Mouse (Mus musculus): ENCODE results near the gene Ppp3r1. TPM values are rescaled to one million over a fixed set of nuclear protein-coding genes. Genes with fewer than 3 reads are reported as not detected.

The Ppp3r1 gene
- 100 to 1,000 TPM; 724 to 738 TPM for total RNA-seq (2021)
- long read RNA-seq, experiment 1, transcript Ppp3r1-201 (6 exons, 2,859 nt): major isoform, 693 of 788 reads
- long read RNA-seq, experiment 1, partial matches to known transcripts: 74 of 788 reads
- long read RNA-seq, experiment 1, other reads (novel, unspliced or antisense): 21 of 788 reads
- long read RNA-seq, experiment 2, transcript Ppp3r1-201 (6 exons, 2,859 nt): major isoform, 470 of 568 reads
- long read RNA-seq, experiment 2, partial matches to known transcripts: 86 of 568 reads
- long read RNA-seq, experiment 2, other reads (novel, unspliced or antisense): 12 of 568 reads

GRCm38 (mm10) chr11:17158858-17159737 lies at the start of gene Ppp3r1:
Gene Ppp3r1, plus strand, starts transcription at chr11:17159263.
- DNase-seq (ENCODE audit: low spot score in 2 of 2): peak; percentile 96 to 98

GRCm38 (mm10) chr11:17112419-17113090 lies 46.5 kb upstream of the Ppp3r1 start:
- DNase-seq (ENCODE audit: low spot score in 2 of 2): no peak

- DNase-seq (ENCODE audit: low spot score in 2 of 2): no peak
Observed at GRCm38 (mm10) chr11:17126418-17126817, 32.6 kb upstream of the Ppp3r1 start.

GRCm38 (mm10) chr11:17135638-17136037 lies 23.4 kb upstream of the Ppp3r1 start:
- no peak for DNase-seq (ENCODE audit: low spot score in 2 of 2)

- peak; percentile 8 to 47 for DNase-seq (ENCODE audit: low spot score in 2 of 2)
Observed at GRCm38 (mm10) chr11:17138306-17139033, 20.6 kb upstream of the Ppp3r1 start.

GRCm38 (mm10) chr11:17159738-17160241 lies 727 bp downstream of the Ppp3r1 start:
- peak; percentile 68 to 78 for DNase-seq (ENCODE audit: low spot score in 2 of 2)

GRCm38 (mm10) chr11:17160242-17160641 lies 1.2 kb downstream of the Ppp3r1 start:
- peak; percentile 30 to 35 for DNase-seq (ENCODE audit: low spot score in 2 of 2)

GRCm38 (mm10) chr11:17163956-17164355 lies 4.9 kb downstream of the Ppp3r1 start:
- DNase-seq (ENCODE audit: low spot score in 2 of 2): no peak

- DNase-seq (ENCODE audit: low spot score in 2 of 2): no peak
Observed at GRCm38 (mm10) chr11:17166627-17167026, 7.6 kb downstream of the Ppp3r1 start.

- DNase-seq (ENCODE audit: low spot score in 2 of 2): no peak
Observed at GRCm38 (mm10) chr11:17169262-17169661, 10.2 kb downstream of the Ppp3r1 start.

GRCm38 (mm10) chr11:17170938-17171729 lies 12.1 kb downstream of the Ppp3r1 start:
- DNase-seq (ENCODE audit: low spot score in 2 of 2): no peak

- DNase-seq (ENCODE audit: low spot score in 2 of 2): no peak
Observed at GRCm38 (mm10) chr11:17172300-17172699, 13.2 kb downstream of the Ppp3r1 start.

- DNase-seq (ENCODE audit: low spot score in 2 of 2): no peak
Observed at GRCm38 (mm10) chr11:17176638-17177037, 17.6 kb downstream of the Ppp3r1 start.

- DNase-seq (ENCODE audit: low spot score in 2 of 2): no peak
Observed at GRCm38 (mm10) chr11:17180753-17181152, 21.7 kb downstream of the Ppp3r1 start.

- DNase-seq (ENCODE audit: low spot score in 2 of 2): no peak
Observed at GRCm38 (mm10) chr11:17181807-17182206, 22.7 kb downstream of the Ppp3r1 start, which contains the start of gene Wdr92. Gene Wdr92, plus strand, starts transcription at chr11:17182107.

GRCm38 (mm10) chr11:17183165-17183564 lies 24.1 kb downstream of the Ppp3r1 start:
- no peak for DNase-seq (ENCODE audit: low spot score in 2 of 2)

GRCm38 (mm10) chr11:17187649-17188048 lies 28.6 kb downstream of the Ppp3r1 start:
- DNase-seq (ENCODE audit: low spot score in 2 of 2): no peak

- DNase-seq (ENCODE audit: low spot score in 2 of 2): no peak
Observed at GRCm38 (mm10) chr11:17188786-17189185, 29.7 kb downstream of the Ppp3r1 start.

- DNase-seq (ENCODE audit: low spot score in 2 of 2): no peak
Observed at GRCm38 (mm10) chr11:17192151-17192844, 33.2 kb downstream of the Ppp3r1 start.

All from left cerebral cortex, adult 18-20 months (tissue).